Mouse (Mus musculus): ENCODE results near the gene Sdf4.

Sdf4 gene

GRCm38 (mm10) chr4:155992906-155993547, 355 bp downstream of the Sdf4 start:
- in situ Hi-C loops (cut with MboI; ENCODE audit: low pct_unique_long_range_greater_than_20kb in 1 of 2, low sequenced_read_pairs in 2 of 2, unreplicated experiment in 1 of 2), result no loop called here

GRCm38 (mm10) chr4:155993606-155994005, 934 bp downstream of the Sdf4 start:
- in situ Hi-C loops (cut with MboI; ENCODE audit: low pct_unique_long_range_greater_than_20kb in 1 of 2, low sequenced_read_pairs in 2 of 2, unreplicated experiment in 1 of 2), result no loop called here

DNA sequence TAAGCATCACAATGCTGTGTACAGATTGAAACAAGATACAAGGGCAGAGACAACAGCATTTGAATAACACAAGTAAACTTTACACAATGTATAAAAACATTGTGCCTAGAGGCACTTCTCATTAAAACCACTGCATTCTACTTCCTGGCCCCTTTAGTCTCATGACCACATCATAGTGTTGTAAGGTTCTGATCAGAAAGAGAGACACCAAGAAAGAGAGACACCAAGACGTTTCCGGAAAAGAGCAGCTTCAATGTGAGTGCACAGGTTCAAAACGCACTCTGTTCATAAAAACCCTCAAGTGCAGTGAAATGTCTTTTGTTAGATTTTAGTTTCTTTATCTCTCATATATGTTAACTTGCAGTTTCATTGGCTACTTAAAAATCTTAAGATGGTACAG, 11.4 kb downstream of the Sdf4 start:
- in situ Hi-C loops (cut with MboI; ENCODE audit: low pct_unique_long_range_greater_than_20kb in 1 of 2, low sequenced_read_pairs in 2 of 2, unreplicated experiment in 1 of 2), result no loop called here

DNA sequence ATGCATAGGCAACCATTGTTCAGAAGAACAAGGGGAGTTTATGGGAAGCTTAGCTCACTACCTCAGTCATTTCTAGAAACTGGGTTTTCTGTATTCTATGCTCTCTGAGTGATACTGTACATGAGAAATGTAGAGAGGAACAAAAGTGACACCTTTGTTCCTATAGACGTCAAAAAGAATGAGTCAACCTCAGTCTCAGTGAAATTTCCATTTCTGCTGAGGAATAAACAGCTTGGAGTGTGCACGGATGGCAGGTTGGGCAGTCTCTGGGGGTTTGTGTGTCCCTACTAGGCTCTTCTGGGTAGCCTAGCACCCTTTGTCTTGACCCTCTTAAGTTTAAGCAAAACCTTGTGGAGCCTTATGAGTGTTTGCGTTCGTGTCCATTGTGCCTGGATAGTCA, 15.7 kb downstream of the Sdf4 start:
- in situ Hi-C loops (cut with MboI; ENCODE audit: low pct_unique_long_range_greater_than_20kb in 1 of 2, low sequenced_read_pairs in 2 of 2, unreplicated experiment in 1 of 2), result no loop called here

DNA sequence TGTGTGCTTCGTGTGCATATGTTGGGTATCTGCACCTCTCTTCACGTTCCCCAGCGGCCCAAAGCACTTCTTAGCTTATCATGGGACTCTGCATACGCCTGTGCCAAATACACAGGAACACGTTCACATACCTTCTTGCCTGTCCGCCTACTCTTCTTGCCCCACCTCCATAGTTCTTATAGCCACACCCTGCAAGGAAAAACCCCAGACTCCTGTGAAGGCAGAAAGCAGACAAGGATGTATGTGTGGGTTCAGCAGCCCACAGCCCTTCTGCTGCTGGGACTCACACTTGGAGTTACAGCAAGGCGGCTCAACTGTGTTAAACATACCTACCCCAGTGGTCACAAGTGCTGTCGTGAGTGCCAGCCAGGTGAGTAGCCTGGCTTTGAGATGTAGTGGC, 21.0 kb downstream of the Sdf4 start, which contains the start of gene Tnfrsf4:
Tnfrsf4 (plus strand) TSS at position 207 of the 400 bp plus-strand sequence.
- in situ Hi-C loops (cut with MboI; ENCODE audit: low pct_unique_long_range_greater_than_20kb in 1 of 2, low sequenced_read_pairs in 2 of 2, unreplicated experiment in 1 of 2), result no loop called here

DNA sequence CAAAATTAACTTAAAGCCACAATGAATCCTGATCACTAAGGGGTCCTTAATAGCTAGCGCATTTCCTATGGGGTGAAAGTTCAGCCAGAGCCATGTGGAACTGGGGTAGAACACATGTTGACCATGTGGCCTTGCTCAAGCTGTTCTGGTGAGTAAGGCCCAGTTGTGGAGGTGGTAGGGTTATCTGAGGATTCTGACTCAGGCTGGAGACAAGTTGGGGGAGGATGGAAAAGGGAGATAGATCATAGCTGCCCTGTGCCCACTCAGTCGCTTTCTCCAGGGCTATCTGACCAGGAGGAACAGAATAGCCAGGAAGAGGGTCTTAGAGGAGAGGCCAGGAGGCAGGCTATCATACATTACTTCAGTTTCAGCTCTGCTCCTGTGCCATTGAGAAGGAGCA, 21.8 kb downstream of the Sdf4 start:
- in situ Hi-C loops (cut with MboI; ENCODE audit: low pct_unique_long_range_greater_than_20kb in 1 of 2, low sequenced_read_pairs in 2 of 2, unreplicated experiment in 1 of 2), result no loop called here

GRCm38 (mm10) chr4:156019771-156020170, 27.1 kb downstream of the Sdf4 start:
- in situ Hi-C loops (cut with MboI; ENCODE audit: low pct_unique_long_range_greater_than_20kb in 1 of 2, low sequenced_read_pairs in 2 of 2, unreplicated experiment in 1 of 2), result no loop called here

GRCm38 (mm10) chr4:156021381-156021780, 28.7 kb downstream of the Sdf4 start:
- in situ Hi-C loops (cut with MboI; ENCODE audit: low pct_unique_long_range_greater_than_20kb in 1 of 2, low sequenced_read_pairs in 2 of 2, unreplicated experiment in 1 of 2), result no loop called here

- in situ Hi-C loops (cut with MboI; ENCODE audit: low pct_unique_long_range_greater_than_20kb in 1 of 2, low sequenced_read_pairs in 2 of 2, unreplicated experiment in 1 of 2), result no loop called here
Observed at GRCm38 (mm10) chr4:156021942-156022419, 29.3 kb downstream of the Sdf4 start.

- in situ Hi-C loops (cut with MboI; ENCODE audit: low pct_unique_long_range_greater_than_20kb in 1 of 2, low sequenced_read_pairs in 2 of 2, unreplicated experiment in 1 of 2), result no loop called here
Observed at GRCm38 (mm10) chr4:156023520-156023919, 30.8 kb downstream of the Sdf4 start.

GRCm38 (mm10) chr4:156024184-156024583, 31.5 kb downstream of the Sdf4 start:
- in situ Hi-C loops (cut with MboI; ENCODE audit: low pct_unique_long_range_greater_than_20kb in 1 of 2, low sequenced_read_pairs in 2 of 2, unreplicated experiment in 1 of 2), result no loop called here

GRCm38 (mm10) chr4:156026013-156026412, 33.3 kb downstream of the Sdf4 start, which contains the start of gene Tnfrsf18:
TSS of gene Tnfrsf18 (plus strand) at chr4:156026164.
- in situ Hi-C loops (cut with MboI; ENCODE audit: low pct_unique_long_range_greater_than_20kb in 1 of 2, low sequenced_read_pairs in 2 of 2, unreplicated experiment in 1 of 2), result no loop called here

GRCm38 (mm10) chr4:156028580-156028979, 35.9 kb downstream of the Sdf4 start:
- in situ Hi-C loops (cut with MboI; ENCODE audit: low pct_unique_long_range_greater_than_20kb in 1 of 2, low sequenced_read_pairs in 2 of 2, unreplicated experiment in 1 of 2), result no loop called here

DNA sequence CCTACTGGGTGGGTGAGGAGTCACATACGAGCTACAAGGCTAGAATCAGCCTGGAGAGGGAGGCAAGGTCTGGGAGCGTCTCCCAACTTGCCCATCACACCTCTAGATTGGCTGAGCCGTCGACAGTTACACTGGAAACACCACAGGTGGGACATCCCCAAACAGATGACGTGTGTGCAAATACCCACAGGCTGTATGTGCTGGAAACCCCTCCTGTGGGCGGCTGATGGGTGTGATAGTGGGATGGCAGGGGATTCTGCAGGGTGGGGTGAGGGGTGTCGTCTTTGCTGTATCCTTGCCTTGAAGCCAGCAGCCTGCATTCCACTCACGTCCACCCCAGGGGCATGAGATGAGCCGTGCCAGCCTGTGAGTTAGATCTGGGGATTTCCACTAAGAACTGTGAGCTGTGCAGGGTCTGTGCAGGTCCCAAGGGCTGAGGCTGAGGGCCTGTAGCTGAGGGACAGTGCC, 38.0 kb downstream of the Sdf4 start:
- in situ Hi-C loops (cut with MboI; ENCODE audit: low pct_unique_long_range_greater_than_20kb in 1 of 2, low sequenced_read_pairs in 2 of 2, unreplicated experiment in 1 of 2), result loop anchor here in 1 of 2 experiments (5.0 kb wide), 1 partner anchor 67 kb away; no protein-coding TSS in a partner anchor

DNA sequence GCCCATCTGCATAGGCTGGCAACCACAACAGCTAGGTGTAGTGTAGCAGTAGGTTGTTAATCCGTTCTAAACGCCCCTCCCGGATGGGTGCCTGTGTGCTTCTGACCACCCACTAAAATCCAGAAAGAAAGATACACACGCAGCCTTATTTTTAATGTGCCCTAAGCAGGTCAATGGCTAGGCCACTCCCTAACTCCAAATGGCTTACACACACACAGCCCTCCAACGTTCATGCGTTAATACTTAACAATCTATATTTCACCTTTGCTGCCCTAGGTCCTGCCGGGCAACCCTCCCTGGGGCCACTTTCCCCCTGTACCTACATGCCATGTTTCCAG, 38.6 kb downstream of the Sdf4 start:
- in situ Hi-C loops (cut with MboI; ENCODE audit: low pct_unique_long_range_greater_than_20kb in 1 of 2, low sequenced_read_pairs in 2 of 2, unreplicated experiment in 1 of 2), result loop anchor here in 1 of 2 experiments (5.0 kb wide), 1 partner anchor 66 kb away; no protein-coding TSS in a partner anchor

DNA sequence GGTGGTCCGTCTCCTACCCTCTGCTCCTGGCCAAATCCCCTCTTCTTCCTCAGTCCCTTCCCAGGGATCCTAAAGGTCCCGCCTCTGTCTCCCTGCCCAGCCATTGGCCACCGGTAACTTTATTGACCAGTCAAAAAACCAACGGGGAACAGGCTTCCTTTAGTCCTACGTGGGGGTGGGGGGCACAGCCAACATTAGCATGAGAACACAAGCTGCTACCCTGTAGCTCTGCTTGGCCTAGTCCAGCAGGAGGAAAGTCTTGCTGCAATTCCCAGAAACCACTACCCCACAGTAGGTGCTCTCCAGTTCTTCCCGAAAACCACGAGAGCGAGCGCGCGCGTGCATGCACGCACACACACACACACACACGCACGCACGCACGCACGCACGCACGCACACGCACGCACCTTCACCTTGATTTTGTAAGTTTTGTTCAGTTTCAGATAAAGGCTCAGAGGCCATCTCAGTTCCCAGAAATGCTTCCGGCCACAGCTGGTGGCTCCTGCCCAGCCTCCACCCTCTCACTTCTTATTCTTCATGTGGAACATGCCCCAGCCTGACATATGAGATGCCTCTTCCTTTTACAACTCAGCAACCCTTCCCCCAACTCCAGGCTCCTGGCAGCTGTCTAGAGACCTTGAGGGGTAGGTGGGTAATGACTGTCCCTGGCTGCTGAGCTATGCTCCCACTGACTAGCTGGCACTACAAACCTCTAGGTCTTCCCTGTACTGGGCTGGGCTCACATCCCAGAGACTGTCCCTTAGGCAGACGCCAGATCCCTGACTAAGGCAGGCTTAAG, 39.1 kb downstream of the Sdf4 start:
- in situ Hi-C loops (cut with MboI; ENCODE audit: low pct_unique_long_range_greater_than_20kb in 1 of 2, low sequenced_read_pairs in 2 of 2, unreplicated experiment in 1 of 2), result loop anchor here in 1 of 2 experiments (5.0 kb wide), 1 partner anchor 66 kb away; no protein-coding TSS in a partner anchor

- in situ Hi-C loops (cut with MboI; ENCODE audit: low pct_unique_long_range_greater_than_20kb in 1 of 2, low sequenced_read_pairs in 2 of 2, unreplicated experiment in 1 of 2), result loop anchor here in 1 of 2 experiments (5.0 kb wide), 1 partner anchor 64 kb away; no protein-coding TSS in a partner anchor
Observed at GRCm38 (mm10) chr4:156032856-156033255, 40.2 kb downstream of the Sdf4 start.

DNA sequence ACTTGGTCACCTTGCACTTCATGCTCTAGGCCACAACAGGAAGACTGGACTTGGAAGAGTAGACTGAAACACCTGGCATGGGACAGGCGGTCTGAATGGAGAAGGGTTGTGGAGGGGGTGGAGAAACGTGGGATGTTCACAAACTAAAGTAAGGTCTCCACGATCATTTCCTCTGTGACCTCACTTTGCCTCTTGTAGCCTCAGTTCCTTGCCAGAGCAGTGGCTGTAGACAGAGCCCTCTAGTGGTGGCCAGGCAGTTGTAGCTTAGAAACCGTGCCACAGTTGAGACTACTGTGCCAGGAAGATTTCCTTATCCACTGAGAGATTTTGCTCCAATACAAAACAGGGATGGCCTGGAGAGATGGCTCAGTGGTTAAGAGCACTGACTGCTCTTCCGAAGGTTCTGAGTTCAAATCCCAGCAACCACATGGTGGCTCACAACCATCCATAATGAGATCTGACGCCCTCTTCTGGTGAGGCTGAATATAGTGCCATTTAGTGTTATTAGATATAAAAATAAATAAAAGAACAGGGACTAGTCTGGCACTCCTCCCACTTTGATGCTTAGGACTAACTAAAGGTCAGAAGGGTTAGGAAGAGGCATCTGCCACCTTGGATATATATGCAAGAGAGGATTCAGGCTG, 40.9 kb downstream of the Sdf4 start:
- in situ Hi-C loops (cut with MboI; ENCODE audit: low pct_unique_long_range_greater_than_20kb in 1 of 2, low sequenced_read_pairs in 2 of 2, unreplicated experiment in 1 of 2), result loop anchor here in 1 of 2 experiments (5.0 kb wide), 1 partner anchor 64 kb away; no protein-coding TSS in a partner anchor

GRCm38 (mm10) chr4:156034301-156034700, 41.6 kb downstream of the Sdf4 start:
- in situ Hi-C loops (cut with MboI; ENCODE audit: low pct_unique_long_range_greater_than_20kb in 1 of 2, low sequenced_read_pairs in 2 of 2, unreplicated experiment in 1 of 2), result loop anchor here in 1 of 2 experiments (5.0 kb wide), 1 partner anchor 63 kb away; no protein-coding TSS in a partner anchor
